Mouse (Mus musculus) mature B cell (primary cell): ENCODE results near the gene Pde11a.

Experiments
- in situ Hi-C: fragments of 300-500 bp; cut with MboI; formaldehyde crosslinking; loops from 2 replicates; pipeline ENCODE4 v1.14.3; 2019

The Pde11a gene

DNA sequence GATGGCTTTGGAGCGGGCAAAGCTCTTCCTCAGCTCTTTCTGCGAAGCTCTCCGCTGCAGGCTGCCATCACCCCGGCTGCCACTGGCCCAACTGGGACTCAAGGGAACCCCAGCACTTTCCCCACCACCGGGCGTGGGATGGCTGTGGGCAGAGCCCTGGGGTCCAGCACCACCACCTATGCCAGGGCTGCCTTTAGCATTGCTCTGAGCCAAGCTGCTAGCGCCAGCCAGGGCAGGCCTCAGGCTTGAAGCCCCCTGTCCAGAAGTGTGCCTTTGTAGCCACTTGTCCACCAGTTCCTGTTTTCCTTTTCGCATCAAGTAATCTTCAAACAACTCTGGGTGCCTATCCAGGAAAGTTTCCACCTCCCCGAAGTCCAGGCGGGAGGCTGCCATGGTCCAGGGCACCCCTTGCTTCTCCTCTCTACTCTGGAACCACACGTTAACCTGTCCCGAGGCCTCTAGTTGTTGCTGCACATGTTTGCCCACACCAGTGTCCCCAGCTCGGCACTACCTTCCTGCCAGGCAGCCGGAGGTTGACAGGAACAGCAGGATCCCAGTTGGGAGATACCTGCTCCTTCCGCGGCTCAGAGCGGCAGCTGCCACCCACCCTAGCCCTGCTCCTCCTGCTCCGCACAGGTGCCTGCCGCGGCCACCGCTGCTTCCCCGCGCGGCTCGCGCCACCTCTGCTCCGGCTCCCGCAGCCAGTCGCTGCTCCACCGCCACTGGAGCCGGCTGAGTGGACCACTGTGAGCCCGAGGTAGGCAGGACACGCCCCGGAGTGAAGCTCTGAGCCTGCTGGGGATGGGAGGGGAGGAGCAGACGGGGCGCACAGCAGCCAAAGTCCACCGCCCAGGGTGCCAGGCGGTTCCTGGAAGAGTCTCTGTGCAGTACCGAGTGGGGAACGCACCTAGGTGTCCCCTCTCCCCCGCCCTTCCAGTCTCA lies at the start of gene Pde11a:
Gene Pde11a, minus strand, starts transcription at position 560 of the 942 bp plus-strand sequence.
- in situ Hi-C loops: no loop called here

DNA sequence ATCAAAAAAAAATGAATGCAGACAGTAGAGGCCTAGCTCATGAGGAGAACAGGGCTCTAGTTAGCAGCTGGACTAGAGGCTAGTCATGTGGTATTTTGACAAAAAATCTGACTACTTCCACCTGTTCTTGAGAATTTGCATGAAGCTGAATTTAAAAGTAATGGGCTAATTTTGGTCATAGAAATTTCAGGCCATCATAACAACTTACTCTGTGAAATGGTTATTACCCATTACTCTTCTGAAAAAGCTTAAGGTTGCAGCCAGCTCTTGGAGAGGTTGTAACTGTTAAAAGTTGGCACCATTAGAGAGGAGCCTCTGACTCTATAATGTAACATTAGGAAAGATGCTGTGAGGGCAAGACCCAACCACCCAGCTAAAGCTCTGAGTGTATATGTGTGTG lies 48.0 kb upstream of the Pde11a start:
- in situ Hi-C loops: no loop called here

- in situ Hi-C loops: no loop called here
Measured at GRCm38 (mm10) chr2:76378646-76379045, 40.1 kb upstream of the Pde11a start.

GRCm38 (mm10) chr2:76374544-76375206 lies 36.1 kb upstream of the Pde11a start:
- in situ Hi-C loops: loop anchor here (25.0 kb wide), 1 partner anchor 263 kb away; the partner anchor contains the start of genes Pjvk and Prkra

GRCm38 (mm10) chr2:76372244-76372643 lies 33.7 kb upstream of the Pde11a start:
- in situ Hi-C loops: loop anchor here (25.0 kb wide), 1 partner anchor 265 kb away; the partner anchor contains the start of genes Pjvk and Prkra

DNA sequence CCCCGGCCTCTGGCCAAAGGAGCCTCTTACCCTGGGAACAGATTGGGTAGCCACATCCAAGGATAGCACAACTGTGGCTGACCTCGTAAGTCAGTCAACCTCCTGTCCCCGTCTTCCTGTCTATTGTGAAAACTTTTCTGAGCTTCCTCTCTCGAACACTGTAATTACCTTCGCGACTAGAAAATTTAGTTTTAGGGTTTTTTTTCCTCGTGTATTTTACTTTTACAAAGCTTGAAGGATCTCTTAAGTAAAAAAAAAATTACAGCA lies 32.0 kb upstream of the Pde11a start:
- in situ Hi-C loops: loop anchor here (25.0 kb wide), 1 partner anchor 267 kb away; the partner anchor contains the start of genes Pjvk and Prkra

- in situ Hi-C loops: loop anchor here (25.0 kb wide), 1 partner anchor 267 kb away; the partner anchor contains the start of genes Pjvk and Prkra
Measured at GRCm38 (mm10) chr2:76369821-76370655, 31.5 kb upstream of the Pde11a start, which contains the start of gene Rbm45. TSS of gene Rbm45 (plus strand) at chr2:76369984.

- in situ Hi-C loops: loop anchor here (25.0 kb wide), 1 partner anchor 268 kb away; the partner anchor contains the start of genes Pjvk and Prkra
Measured at GRCm38 (mm10) chr2:76368861-76369660, 30.5 kb upstream of the Pde11a start.

GRCm38 (mm10) chr2:76367188-76367922 lies 28.8 kb upstream of the Pde11a start:
- in situ Hi-C loops: loop anchor here (25.0 kb wide), 1 partner anchor 270 kb away; the partner anchor contains the start of genes Pjvk and Prkra

GRCm38 (mm10) chr2:76365811-76366210 lies 27.2 kb upstream of the Pde11a start:
- in situ Hi-C loops: loop anchor here (25.0 kb wide), 1 partner anchor 271 kb away; the partner anchor contains the start of genes Pjvk and Prkra

GRCm38 (mm10) chr2:76362111-76362510 lies 23.5 kb upstream of the Pde11a start:
- in situ Hi-C loops: loop anchor here (25.0 kb wide), 1 partner anchor 275 kb away; the partner anchor contains the start of genes Pjvk and Prkra

DNA sequence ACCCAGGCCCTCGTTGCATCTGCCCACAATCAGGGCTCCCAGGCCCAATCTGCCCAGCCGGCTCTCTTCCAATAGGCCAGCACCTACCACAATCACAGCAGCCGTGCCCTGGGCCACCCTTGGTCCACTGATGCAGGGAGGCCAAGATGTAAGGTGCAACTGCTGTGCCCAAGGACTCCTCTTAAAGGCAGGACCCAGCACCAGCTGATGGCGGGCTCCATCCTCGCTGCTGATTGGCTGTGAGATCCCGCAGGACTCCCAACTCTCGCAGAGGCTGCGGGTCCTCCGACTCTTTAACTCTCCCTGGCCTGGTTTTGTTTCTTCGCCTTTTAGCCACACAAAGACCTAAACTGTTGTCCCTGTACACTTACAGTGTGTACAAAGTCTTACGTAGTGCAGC lies 21.7 kb upstream of the Pde11a start, which contains the start of gene Cyct:
Gene Cyct, minus strand, starts transcription at position 225 of the 400 bp plus-strand sequence.
- in situ Hi-C loops: loop anchor here (25.0 kb wide), 1 partner anchor 277 kb away; the partner anchor contains the start of genes Pjvk and Prkra

- in situ Hi-C loops: no loop called here
Measured at GRCm38 (mm10) chr2:76347839-76348238, 9.3 kb upstream of the Pde11a start.

- in situ Hi-C loops: no loop called here
Measured at GRCm38 (mm10) chr2:76342146-76342545, 3.6 kb upstream of the Pde11a start.

- in situ Hi-C loops: no loop called here
Measured at GRCm38 (mm10) chr2:76334596-76334995, 4.0 kb downstream of the Pde11a start.

DNA sequence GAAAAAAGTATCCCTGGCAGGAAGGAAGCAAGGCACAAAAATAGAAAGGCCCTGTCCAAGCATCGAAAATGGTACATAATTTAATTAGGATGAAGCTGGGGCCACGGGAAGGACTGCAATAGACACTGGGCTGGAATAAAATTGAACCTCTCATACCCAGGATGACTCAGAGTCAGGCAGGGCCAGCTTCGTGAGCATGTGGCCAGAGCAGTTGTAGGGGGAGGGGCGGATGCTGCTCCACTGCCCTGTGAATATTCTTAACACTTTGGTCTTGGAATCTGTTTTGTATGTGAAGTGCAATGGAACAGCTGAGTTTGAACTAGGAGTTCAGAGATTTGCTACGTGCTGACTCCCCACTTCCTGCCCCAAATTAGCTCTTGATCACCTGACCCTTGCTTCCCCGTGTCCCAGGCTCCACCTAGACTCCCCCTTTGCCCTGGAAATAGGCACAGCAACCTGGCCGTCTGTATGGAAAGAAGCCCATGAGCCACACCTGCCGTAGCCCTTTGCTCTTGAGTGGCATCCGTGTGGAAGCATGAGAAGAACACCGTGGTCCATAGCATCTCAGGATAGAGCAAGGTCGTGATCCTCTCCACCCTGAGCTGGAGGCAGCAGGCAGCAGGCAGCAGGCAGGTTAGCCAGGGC lies 6.3 kb downstream of the Pde11a start:
- in situ Hi-C loops: no loop called here

- in situ Hi-C loops: no loop called here
Measured at GRCm38 (mm10) chr2:76330081-76330480, 8.5 kb downstream of the Pde11a start.

DNA sequence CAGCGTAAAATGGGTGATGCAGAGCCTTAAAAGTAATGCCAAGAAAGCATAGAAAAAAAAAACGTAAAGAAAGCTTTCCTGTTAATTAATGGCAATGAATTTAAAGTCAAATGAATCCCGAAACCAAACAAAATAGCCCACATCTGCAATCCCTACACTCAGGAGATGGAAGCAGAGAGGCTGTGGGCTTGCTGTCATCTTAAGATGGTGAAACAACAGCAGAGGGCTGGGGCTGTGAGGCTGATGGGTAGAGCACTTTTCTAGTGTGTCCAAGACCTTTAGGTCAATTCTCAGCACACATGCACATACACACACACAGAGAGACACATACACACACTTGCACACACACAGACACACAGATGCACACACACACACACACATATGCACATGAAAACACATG lies 12.4 kb downstream of the Pde11a start:
- in situ Hi-C loops: no loop called here

- in situ Hi-C loops: no loop called here
Measured at GRCm38 (mm10) chr2:76324463-76324862, 14.1 kb downstream of the Pde11a start.
